Mouse (Mus musculus) embryonic facial prominence, embryonic 11.5 days (tissue): ENCODE measurements around the gene Dmwd. TPM values are rescaled to one million over a fixed set of nuclear protein-coding genes. Genes with fewer than 3 reads are reported as not detected.

ENCODE experiments used
- ATAC-seq: fragments of 200-750 bp; cut with Nextera tagmentation; replicated peaks from 2 replicates; pipeline ENCODE4 v1.8.0; 2017; ENCODE audit warnings: low read depth; ENCODE audit not compliant: insufficient number of reproducible peaks, low FRiP score, low TSS enrichment
- DNase-seq: peaks from one replicate; pipeline ENCODE4 v3.0.0-alpha.2; 2015; ENCODE audit warnings: low spot score
- H3K27ac ChIP-seq: fragments of 300-500 bp; sonication (generic); replicated peaks from 2 replicates; pipeline ENCODE4 v1.5.1; 2014; ENCODE audit warnings: mild to moderate bottlenecking, low read depth, low read length, control low read depth
- H3K27me3 ChIP-seq: fragments of 300-500 bp; sonication (generic); 2 replicates; pipeline ENCODE4 v1.6.1; 2014; ENCODE audit warnings: mild to moderate bottlenecking, low read length, moderate library complexity, mixed read lengths; ENCODE audit not compliant: control insufficient read depth, insufficient read depth
- H3K36me3 ChIP-seq: fragments of 300-500 bp; sonication (generic); replicated peaks from 2 replicates; pipeline ENCODE4 v1.6.1; 2014; ENCODE audit warnings: low read depth, mild to moderate bottlenecking, low read length, moderate library complexity, mixed read lengths; ENCODE audit not compliant: control insufficient read depth, insufficient read depth
- H3K4me1 ChIP-seq: fragments of 300-500 bp; sonication (generic); 2 replicates; pipeline ENCODE4 v1.6.1; 2014; ENCODE audit warnings: low read length, mixed read lengths; ENCODE audit not compliant: control insufficient read depth, insufficient read depth
- H3K4me2 ChIP-seq: fragments of 300-500 bp; sonication (generic); 2 replicates; pipeline ENCODE4 v1.6.1; 2014; ENCODE audit warnings: low read depth, mild to moderate bottlenecking, control low read depth, low read length, moderate library complexity
- H3K4me3 ChIP-seq: fragments of 300-500 bp; sonication (generic); 2 replicates; pipeline ENCODE4 v1.5.1; 2014; ENCODE audit warnings: low read depth, low read length, control low read depth
- H3K9ac ChIP-seq: fragments of 300-500 bp; sonication (generic); replicated peaks from 2 replicates; pipeline ENCODE4 v1.6.1; 2014; ENCODE audit warnings: mild to moderate bottlenecking, control low read depth, low read length
- H3K9me3 ChIP-seq: fragments of 300-500 bp; sonication (generic); replicated peaks from 2 replicates; pipeline ENCODE4 v1.6.1; 2016; ENCODE audit warnings: mild to moderate bottlenecking, low read length, inconsistent platforms, mixed read lengths; ENCODE audit not compliant: control insufficient read depth
- WGBS: fragments of 180-500 bp; shearing (Covaris S2); extraction: QIAGEN DNeasy Blood & Tissue Kit; methylation state at CpG from one replicate; pipeline ENCODE4 v1.1.7; 2014; 5-methylcytosine and 5-hydroxymethylcytosine counted together
- polyA plus RNA-seq: library from polyadenylated mRNA; unstranded; fragments of >200 nt; fragmentation: Nextera tagmentation; extraction: Ambion mirVana; gene quantifications from 2 replicates; pipeline ENCODE4 v1.2.1, GENCODE M21; 2014

Dmwd gene
- polyA plus RNA-seq, 1 experiment from 2014 or later, result 17.2 TPM

DNA sequence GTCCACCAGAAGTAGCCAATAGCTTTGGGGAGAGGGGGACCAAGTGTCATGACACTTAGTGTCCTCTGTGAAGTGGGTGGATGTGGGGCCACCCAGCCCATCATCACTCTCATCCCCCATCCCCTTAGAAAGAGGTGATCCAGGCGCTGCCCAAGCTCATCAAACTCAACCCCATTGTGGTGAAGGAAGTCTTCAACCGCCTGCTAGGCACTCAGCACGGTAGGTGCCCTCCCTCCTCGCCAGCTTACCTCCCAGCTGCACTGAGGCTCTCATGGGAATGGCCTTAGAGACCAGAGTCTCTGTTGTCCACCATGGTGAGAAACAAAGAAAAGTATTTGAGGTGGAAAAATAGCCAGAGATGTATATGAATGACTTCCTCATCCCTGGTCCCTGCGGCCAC, 26.8 kb upstream of the Dmwd start:
- no peaks in the 10 kb centered on the region for H3K9me3 ChIP-seq
- no peak for DNase-seq
- H3K27ac ChIP-seq, result no peak overlapping the region
- H3K36me3 ChIP-seq, result peaks cover 15% of the 10 kb centered on the region; the same call in 1 of the 2 replicates
- H3K9ac ChIP-seq, result no peak overlapping the region
- no peaks in the 10 kb centered on the region for H3K27me3 ChIP-seq
- no peak overlapping the region for H3K4me3 ChIP-seq
- ATAC-seq, result no peak
- no peak overlapping the region for H3K4me2 ChIP-seq
- WGBS, result 87% methylated on average over 5 of the region's 5 CpGs
- H3K4me1 ChIP-seq, result no peaks in the 10 kb centered on the region

DNA sequence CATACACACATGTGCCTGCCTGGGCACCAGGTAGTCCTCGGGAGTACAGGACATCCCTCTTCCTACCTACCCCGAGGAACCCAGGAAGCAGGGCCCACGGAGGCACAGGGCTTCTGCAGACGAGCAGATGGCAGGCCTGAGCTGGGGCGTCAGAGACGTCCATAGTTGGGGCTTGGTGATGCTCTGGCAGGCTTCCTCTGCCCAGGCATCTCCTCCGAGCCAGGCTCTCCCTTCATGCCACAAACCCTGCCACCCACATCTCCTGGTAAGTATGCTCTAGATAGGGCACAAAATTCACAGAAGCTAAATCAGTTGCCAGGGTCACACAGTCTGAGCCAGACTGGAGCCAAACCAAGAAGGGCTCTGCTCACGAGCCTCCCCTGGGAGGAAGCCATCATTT, 25.9 kb upstream of the Dmwd start:
- no peak for ATAC-seq
- Histone ChIP-seq H3K36me3 (peaks cover 15% of the 10 kb centered on the region; the same call in 1 of the 2 replicates), H3K9me3 (no peaks in the 10 kb centered on the region), H3K9ac (no peak overlapping the region), H3K27ac (no peak overlapping the region), H3K4me3 (no peak overlapping the region), H3K27me3 (no peaks in the 10 kb centered on the region), H3K4me1 (no peaks in the 10 kb centered on the region), H3K4me2 (no peak overlapping the region)
- DNase-seq, result no peak
- WGBS, result 91% methylated on average over 8 of the region's 8 CpGs

DNA sequence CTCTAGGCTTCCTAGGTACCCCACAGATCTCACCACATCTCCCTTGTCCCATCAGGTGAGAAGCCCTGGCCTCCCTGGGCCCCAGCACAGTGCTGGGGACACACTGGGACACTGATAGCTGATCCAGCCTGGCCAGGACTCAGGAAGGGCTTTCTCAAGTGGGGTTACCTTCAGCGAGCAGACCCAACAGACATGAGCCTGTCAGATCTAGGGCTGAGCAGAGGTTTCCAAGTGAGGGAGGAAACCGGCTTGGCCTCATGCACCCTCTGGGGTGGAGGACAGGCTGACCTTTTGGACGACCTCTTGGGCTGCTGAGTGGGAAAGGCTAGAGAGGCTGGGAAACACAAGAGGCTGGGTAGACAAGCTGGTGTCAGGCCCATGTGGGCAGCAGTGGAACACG, 24.9 kb upstream of the Dmwd start:
- no peaks in the 10 kb centered on the region for H3K4me1 ChIP-seq
- H3K27ac ChIP-seq, result no peak overlapping the region
- no peak overlapping the region for H3K4me3 ChIP-seq
- DNase-seq, result no peak
- H3K27me3 ChIP-seq, result no peaks in the 10 kb centered on the region
- no peak for ATAC-seq
- no peaks in the 10 kb centered on the region for H3K9me3 ChIP-seq
- peaks cover 11% of the 10 kb centered on the region; the same call in 1 of the 2 replicates for H3K36me3 ChIP-seq
- H3K9ac ChIP-seq, result no peak overlapping the region
- no peak overlapping the region for H3K4me2 ChIP-seq
- WGBS, result 65% methylated on average over 4 of the region's 4 CpGs

DNA sequence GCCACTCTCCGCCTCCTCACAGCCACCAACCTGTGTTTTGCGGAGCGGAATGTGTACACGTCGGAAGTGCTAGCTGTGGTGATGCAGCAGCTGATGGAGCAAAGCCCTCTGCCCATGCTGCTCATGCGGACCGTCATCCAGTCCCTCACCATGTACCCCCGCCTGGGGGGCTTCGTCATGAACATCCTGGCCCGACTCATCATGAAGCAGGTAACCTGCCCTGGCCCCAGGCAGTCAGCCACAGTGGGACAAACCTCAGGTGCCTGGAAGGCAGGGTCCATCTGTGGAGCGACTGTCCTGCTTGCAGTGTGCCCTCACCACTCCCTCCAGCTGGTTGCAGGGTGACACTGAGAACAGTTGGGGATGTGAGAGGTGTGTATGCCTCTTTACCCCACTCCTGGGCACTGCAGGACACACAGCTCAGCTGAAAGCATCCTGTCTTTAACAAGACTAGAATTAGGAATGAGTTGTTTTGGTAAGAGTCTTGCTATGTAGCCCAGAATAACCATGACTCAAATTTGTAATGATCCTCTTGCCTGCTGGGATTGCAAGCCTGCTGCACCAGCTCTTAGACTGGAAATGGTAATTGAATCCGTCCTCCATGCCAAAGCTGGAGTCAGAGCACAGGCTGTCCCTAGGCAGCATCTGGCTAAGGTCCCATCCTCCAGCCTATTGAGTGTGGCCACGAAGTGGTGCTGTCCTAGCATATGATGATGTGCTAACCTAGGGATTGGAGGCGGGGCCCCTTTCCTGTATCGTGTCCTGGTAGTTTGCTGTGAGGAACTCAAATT, 23.5 kb upstream of the Dmwd start:
- no peaks in the 10 kb centered on the region for H3K9me3 ChIP-seq
- no peak overlapping the region for H3K9ac ChIP-seq
- no peak overlapping the region for H3K27ac ChIP-seq
- no peaks in the 10 kb centered on the region for H3K4me1 ChIP-seq
- no peak overlapping the region for H3K4me2 ChIP-seq
- H3K36me3 ChIP-seq, result peaks cover 9% of the 10 kb centered on the region; the same call in 1 of the 2 replicates
- no peaks in the 10 kb centered on the region for H3K27me3 ChIP-seq
- no peak overlapping the region for H3K4me3 ChIP-seq
- DNase-seq (no peak), ATAC-seq (no peak)
- 89% methylated on average over 15 of the region's 15 CpGs for WGBS

DNA sequence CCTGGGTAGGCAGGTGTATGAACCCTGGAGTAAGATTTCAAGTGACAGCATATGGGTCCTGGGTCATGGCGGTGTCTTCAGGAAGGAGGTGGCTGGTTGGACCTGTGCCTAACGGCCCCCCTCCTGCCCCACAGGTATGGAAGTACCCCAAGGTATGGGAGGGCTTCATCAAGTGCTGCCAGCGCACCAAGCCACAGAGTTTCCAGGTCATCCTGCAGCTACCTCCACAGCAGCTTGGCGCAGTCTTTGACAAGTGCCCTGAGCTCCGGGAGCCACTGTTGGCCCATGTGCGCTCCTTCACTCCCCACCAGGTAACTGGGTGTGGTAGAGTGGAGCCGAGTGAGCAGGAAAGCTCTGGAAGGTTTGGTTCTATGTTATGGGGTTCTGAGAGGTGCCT, 22.9 kb upstream of the Dmwd start:
- no peak overlapping the region for H3K27ac ChIP-seq
- peaks cover 9% of the 10 kb centered on the region; the same call in 1 of the 2 replicates for H3K36me3 ChIP-seq
- no peak overlapping the region for H3K4me2 ChIP-seq
- H3K4me3 ChIP-seq, result no peak overlapping the region
- no peaks in the 10 kb centered on the region for H3K27me3 ChIP-seq
- 87% methylated on average over 7 of the region's 7 CpGs for WGBS
- no peaks in the 10 kb centered on the region for H3K4me1 ChIP-seq
- no peak for DNase-seq
- no peaks in the 10 kb centered on the region for H3K9me3 ChIP-seq
- no peak overlapping the region for H3K9ac ChIP-seq
- ATAC-seq, result no peak

DNA sequence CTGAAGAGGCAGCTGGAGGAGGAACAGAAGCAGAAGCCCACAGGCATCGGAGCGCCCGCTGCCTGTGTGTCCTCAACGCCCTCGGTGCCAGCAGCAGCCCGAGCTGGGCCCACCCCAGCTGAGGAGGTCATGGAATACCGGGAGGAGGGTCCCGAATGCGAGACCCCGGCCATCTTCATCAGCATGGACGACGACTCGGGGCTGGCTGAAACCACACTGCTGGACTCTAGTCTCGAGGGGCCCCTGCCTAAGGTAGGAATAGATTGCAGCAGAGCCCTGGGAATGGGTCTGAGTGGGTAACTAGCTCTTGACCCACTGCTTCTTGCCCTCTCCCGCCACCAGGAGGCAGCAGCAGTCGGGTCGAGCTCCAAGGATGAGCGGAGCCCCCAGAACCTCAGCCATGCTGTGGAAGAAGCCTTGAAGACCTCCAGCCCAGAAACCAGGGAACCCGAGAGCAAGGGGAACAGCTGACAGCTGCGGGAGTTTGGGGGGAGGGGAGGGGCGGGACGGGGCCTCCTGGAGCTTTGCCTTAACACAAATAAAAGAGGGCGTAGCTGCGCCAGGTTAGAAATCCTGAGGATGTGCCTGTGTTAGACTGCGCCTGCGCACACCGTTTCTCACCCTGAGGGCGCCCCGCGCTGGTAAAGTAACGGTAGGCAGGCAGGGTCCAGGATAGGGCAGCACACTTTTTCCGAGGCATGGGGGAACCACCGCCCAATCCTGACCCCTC, 21.8 kb upstream of the Dmwd start, which contains the start of gene Rsph6a:
Gene Rsph6a (plus strand): TSS at position 644 of the 730 bp plus-strand sequence.
- Histone ChIP-seq H3K27ac (no peak within 1 kb of the TSS), H3K4me2 (no peak within 1 kb of the TSS; the same call in 1 of the 2 replicates), H3K4me3 (no peak within 1 kb of the TSS), H3K27me3 (no peaks in the 10 kb centered on the region), H3K4me1 (no peaks in the 10 kb centered on the region), H3K36me3 (peaks cover 8% of the 10 kb centered on the region; the same call in 1 of the 2 replicates), H3K9me3 (no peaks in the 10 kb centered on the region), H3K9ac (no peak within 1 kb of the TSS)
- DNase-seq, result peak; percentile 78
- peak; percentile 36; the same call in 1 of the 2 replicates for ATAC-seq
- 24% methylated on average over 31 of the region's 33 CpGs for WGBS

DNA sequence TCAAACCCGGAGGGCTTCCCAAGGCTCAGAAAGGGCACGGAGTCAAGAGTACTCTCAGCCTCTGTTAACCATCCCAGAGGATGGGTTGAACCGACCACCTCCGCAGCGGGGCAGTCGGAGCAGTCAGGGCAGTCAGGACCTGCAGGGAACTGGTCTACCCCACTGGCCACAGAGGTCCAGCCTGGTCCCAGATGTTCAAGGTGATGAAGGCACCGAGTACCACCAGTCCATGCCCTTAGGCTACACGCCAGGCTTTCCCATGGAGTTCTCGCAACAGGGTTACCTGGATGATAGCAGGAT, 21.3 kb upstream of the Dmwd start:
- Histone ChIP-seq H3K9me3 (no peaks in the 10 kb centered on the region), H3K4me3 (no peak overlapping the region), H3K4me1 (no peaks in the 10 kb centered on the region), H3K27ac (no peak overlapping the region), H3K36me3 (peaks cover 3% of the 10 kb centered on the region; the same call in 1 of the 2 replicates), H3K9ac (no peak overlapping the region), H3K4me2 (no peak overlapping the region; the same call in 1 of the 2 replicates), H3K27me3 (no peaks in the 10 kb centered on the region)
- DNase-seq (no peak), ATAC-seq (no peak)
- WGBS, result 69% methylated on average over 9 of the region's 9 CpGs

DNA sequence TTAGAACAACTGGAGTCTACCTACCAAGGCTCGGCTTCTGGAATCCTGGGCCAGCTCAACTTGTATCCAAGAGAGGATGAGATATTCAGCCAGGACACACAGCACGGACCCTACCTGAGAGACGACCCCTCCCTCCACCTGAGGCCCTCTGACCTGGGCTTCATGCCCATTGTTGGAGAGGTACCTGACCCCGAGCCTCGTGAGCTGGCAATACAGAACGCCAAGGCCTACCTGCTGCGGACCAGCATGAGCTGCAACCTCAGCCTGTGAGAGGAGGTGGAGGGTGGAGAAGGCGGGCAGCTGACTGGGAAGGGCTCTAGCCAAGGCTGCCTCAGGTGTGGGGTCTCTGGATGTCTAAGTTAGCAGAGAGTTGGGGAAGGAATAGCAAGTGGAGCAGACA, 20.9 kb upstream of the Dmwd start:
- H3K36me3 ChIP-seq, result peaks cover under 1% of the 10 kb centered on the region; the same call in 1 of the 2 replicates
- DNase-seq, result no peak

More for the DNA sequence above, 20.9 kb upstream of the Dmwd start:
- no peaks in the 10 kb centered on the region for H3K27me3 ChIP-seq
- H3K9me3 ChIP-seq, result no peaks in the 10 kb centered on the region
- no peak overlapping the region for H3K4me2 ChIP-seq
- 90% methylated on average over 8 of the region's 8 CpGs for WGBS
- H3K4me3 ChIP-seq, result no peak overlapping the region
- H3K4me1 ChIP-seq, result no peaks in the 10 kb centered on the region
- H3K9ac ChIP-seq, result no peak overlapping the region
- H3K27ac ChIP-seq, result no peak overlapping the region
- no peak for ATAC-seq
